Mouse (Mus musculus) erythroblast, adult 5-6 weeks (primary cell): Measurements from ENCODE around the gene Tesk1. TPM values are rescaled to one million over a fixed set of nuclear protein-coding genes. Genes with fewer than 3 reads are reported as not detected.

Experiments
- ATAC-seq: replicated peaks from 2 replicates; pipeline ENCODE4 v1.8.0; 2016; ENCODE audit warnings: moderate number of reproducible peaks, mild to moderate bottlenecking, moderate TSS enrichment, inconsistent platforms; ENCODE audit not compliant: poor library complexity, low FRiP score, severe bottlenecking
- total RNA-seq, 2 experiments: library from RNA; stranded (forward) in 1 of 2; stranded (reverse) in 1 of 2; fragments of 150-400 nt in 1 of 2; fragments of 200-764, 138-1000 nt in 1 of 2; gene quantifications; 2 replicates each; pipeline versions ENCODE4 v1.2.3 to v1.2.4; 2015 to 2017; ENCODE audit warnings: low replicate concordance in 2 of 2

Tesk1 gene
- total RNA-seq, 2 experiments from 2014 or later, result 1.5 to 2.3 TPM

- no peak for ATAC-seq
Observed at GRCm38 (mm10) chr4:43447251-43447650, 5.5 kb downstream of the Tesk1 start.

- ATAC-seq, result no peak
Observed at GRCm38 (mm10) chr4:43448554-43448953, 6.8 kb downstream of the Tesk1 start.

GRCm38 (mm10) chr4:43452315-43452714 is 10.6 kb downstream of the Tesk1 start:
- ATAC-seq, result no peak

- ATAC-seq, result no peak
Observed at GRCm38 (mm10) chr4:43453413-43453812, 11.7 kb downstream of the Tesk1 start.

GRCm38 (mm10) chr4:43454041-43454836 is 12.5 kb downstream of the Tesk1 start, which contains the start of gene Cd72:
Cd72 (minus strand) TSS chr4:43454628.
- ATAC-seq, result no peak

- ATAC-seq, result no peak
Observed at GRCm38 (mm10) chr4:43456470-43456869, 14.7 kb downstream of the Tesk1 start.

- no peak for ATAC-seq
Observed at GRCm38 (mm10) chr4:43457124-43457523, 15.4 kb downstream of the Tesk1 start.

- no peak for ATAC-seq
Observed at GRCm38 (mm10) chr4:43463102-43463501, 21.4 kb downstream of the Tesk1 start.

GRCm38 (mm10) chr4:43465935-43466334 is 24.2 kb downstream of the Tesk1 start:
- no peak for ATAC-seq

GRCm38 (mm10) chr4:43466872-43467271 is 25.1 kb downstream of the Tesk1 start:
- no peak for ATAC-seq

GRCm38 (mm10) chr4:43470301-43470700 is 28.6 kb downstream of the Tesk1 start:
- no peak for ATAC-seq

GRCm38 (mm10) chr4:43473636-43474035 is 31.9 kb downstream of the Tesk1 start:
- no peak for ATAC-seq

GRCm38 (mm10) chr4:43476604-43477003 is 34.9 kb downstream of the Tesk1 start:
- no peak for ATAC-seq

- peak; percentile 98 for ATAC-seq
Observed at GRCm38 (mm10) chr4:43477857-43478533, 36.3 kb downstream of the Tesk1 start.

GRCm38 (mm10) chr4:43478534-43478858 is 36.8 kb downstream of the Tesk1 start:
- peak; percentile 44 for ATAC-seq

- ATAC-seq, result no peak
Observed at GRCm38 (mm10) chr4:43478906-43479832, 37.4 kb downstream of the Tesk1 start.

- no peak for ATAC-seq
Observed at GRCm38 (mm10) chr4:43480985-43481384, 39.2 kb downstream of the Tesk1 start.

- ATAC-seq, result no peak
Observed at GRCm38 (mm10) chr4:43481894-43482456, 40.2 kb downstream of the Tesk1 start.

- no peak for ATAC-seq
Observed at GRCm38 (mm10) chr4:43482591-43482990, 40.9 kb downstream of the Tesk1 start.

- no peak for ATAC-seq
Observed at GRCm38 (mm10) chr4:43483535-43484091, 41.9 kb downstream of the Tesk1 start, which contains the start of gene Sit1. Sit1 (minus strand) TSS chr4:43483734.
